Mouse (Mus musculus) adrenal gland, postnatal 36 days (tissue): ENCODE data around the gene Fdxr. TPM values are rescaled to one million over a fixed set of nuclear protein-coding genes. Genes with fewer than 3 reads are reported as not detected.

Source experiments
- DNase-seq, 2 experiments: peaks; one replicate each; pipeline ENCODE4 v3.0.0; 2021; ENCODE audit warnings: mixed read lengths in 1 of 2
- long read RNA-seq, 2 experiments: library from polyadenylated mRNA; stranded (forward); transcript quantifications; one replicate each; pipeline ENCODE4 v2.0.0; 2021; ENCODE audit warnings: borderline sequencing depth in 2 of 2
- total RNA-seq, 2 experiments: library from RNA; stranded (reverse); gene quantifications; 2 replicates each; pipeline ENCODE4 v1.2.3; 2021

Fdxr gene
- total RNA-seq, result 1,000 to 10,000 TPM; 1,168 to 1,492 TPM
- long read RNA-seq, experiment 1, transcript Fdxr-203 (2 exons, 544 nt), result minor isoform, 18 of 1,807 reads
- long read RNA-seq, experiment 1, transcript Fdxr-201 (12 exons, 1,948 nt), result major isoform, 1,325 of 1,807 reads
- long read RNA-seq, experiment 1, partial matches to known transcripts, result 202 of 1,807 reads
- long read RNA-seq, experiment 1, other reads (novel, unspliced or antisense), result 262 of 1,807 reads
- long read RNA-seq, experiment 2, transcript Fdxr-203 (2 exons, 544 nt), result minor isoform, 7 of 502 reads
- long read RNA-seq, experiment 2, transcript Fdxr-201 (12 exons, 1,948 nt), result major isoform, 359 of 502 reads
- long read RNA-seq, experiment 2, partial matches to known transcripts, result 56 of 502 reads
- long read RNA-seq, experiment 2, other reads (novel, unspliced or antisense), result 80 of 502 reads

DNA sequence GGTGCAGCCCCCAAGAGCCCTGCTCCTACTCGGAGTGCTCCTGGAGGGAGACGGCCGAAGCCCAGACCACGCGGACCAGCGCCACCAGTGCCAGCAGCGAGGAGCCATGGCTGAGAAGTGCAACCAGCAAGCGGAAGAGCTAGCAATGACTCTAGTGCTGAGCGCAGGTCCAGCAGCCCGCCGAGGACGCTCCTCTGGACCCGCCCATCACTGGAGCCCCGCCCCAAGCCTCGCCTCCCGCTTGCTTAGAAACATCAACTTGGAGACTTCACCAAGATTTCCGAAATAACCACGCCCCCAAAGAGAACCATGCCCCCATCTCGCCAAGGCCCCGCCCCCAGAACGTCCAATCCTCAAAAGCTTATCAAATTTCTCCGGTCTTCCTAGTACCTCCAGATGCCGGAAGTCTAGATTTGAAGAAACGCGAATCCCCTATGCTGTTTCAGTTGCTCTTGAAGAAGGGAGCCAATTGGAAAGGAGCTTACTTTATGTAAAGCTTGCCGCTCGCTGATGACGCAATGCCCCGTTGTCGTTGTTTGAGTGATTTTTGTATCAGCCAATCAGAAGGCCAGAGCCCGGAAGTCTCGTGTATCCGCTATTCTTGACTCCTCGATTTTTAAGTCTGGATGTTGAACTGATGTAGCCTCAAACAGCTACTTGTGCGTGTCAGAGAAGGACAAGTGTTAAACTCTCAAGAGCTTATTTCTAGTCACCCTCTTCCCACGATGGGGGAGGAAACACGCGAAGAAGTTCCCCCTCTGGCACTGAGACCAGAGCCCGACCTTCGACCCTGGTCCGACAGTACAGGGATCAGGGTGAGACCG lies at the start of gene Fdxr:
Gene Fdxr, minus strand, starts transcription at position 271 of the 824 bp plus-strand sequence.
- peak; percentile 98 to 99 for DNase-seq

GRCm38 (mm10) chr11:115323354-115323753 lies 46.5 kb upstream of the Fdxr start:
- no peak for DNase-seq

DNA sequence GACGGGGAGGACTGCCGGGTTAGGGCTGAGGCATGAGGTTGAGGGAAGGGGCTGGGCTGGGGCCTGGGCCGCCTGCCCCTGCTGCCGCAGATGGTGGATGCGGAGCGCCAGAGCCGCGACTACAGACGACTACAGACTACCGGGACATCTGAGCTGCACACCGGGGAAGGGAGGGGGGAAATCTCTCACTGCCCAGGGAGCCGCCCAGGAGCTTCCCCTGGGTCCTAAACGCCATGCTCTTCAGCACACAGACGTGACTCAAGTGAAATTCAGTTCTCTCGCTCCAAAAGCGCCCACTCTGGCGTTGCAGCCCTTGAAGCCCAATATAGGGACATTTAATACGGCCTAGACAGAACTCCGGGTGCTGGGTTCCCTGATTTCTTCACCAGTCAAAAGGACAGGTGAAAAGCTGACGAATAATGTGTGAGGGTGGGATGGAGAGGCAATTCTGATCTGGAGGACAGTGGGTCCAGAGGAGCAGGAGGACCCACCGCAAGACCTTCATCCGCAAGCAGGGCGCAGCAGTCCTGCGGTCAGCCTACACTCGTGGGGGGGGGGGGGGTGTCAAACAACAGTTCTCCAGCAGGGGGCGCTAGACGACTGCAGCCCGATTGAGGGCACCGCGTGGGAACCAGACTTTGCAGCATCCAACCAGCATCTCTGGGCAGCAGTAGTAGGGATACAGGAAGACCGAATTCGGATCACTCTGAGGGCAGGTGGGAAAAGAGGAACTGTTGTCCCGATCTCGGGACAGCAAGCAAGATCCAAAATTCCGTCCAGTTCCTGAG lies 45.2 kb upstream of the Fdxr start, which contains the start of gene Ush1g:
Gene Ush1g, minus strand, starts transcription at position 136 of the 788 bp plus-strand sequence.
- peak; percentile 70 to 80 for DNase-seq

DNA sequence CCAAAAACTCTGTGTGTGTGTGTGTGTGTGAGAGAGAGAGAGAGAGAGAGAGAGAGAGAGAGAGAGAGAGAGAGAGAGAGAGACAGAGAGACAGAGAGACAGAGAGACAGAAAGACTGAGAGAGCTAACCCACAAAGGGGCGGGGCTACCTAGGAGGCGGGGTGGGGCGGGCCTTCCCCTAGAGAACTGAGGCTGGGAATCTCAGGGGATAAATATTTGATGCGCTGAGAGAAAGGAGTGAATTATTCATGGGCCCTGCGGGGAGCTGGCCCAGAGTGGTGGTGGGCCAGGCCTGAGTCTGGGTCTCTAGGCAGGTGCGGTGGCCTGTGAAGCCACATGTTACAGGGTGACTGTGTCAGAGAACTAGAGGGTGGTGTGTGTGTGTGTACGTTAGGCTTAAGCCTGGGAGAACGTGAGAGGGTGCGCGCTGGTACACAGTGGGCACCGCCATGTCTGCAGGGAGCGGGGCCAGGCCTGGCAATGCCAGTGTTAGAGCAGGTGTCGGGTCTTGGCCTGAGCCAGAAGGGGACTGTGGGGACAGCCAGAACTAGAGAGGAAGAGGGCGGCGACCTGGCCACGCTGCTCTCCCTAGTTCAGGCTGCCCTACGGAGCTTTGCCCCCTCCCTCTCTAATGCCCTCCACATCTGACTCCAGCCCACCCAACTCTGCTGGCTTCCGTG lies 43.0 kb upstream of the Fdxr start:
- DNase-seq, result no peak

DNA sequence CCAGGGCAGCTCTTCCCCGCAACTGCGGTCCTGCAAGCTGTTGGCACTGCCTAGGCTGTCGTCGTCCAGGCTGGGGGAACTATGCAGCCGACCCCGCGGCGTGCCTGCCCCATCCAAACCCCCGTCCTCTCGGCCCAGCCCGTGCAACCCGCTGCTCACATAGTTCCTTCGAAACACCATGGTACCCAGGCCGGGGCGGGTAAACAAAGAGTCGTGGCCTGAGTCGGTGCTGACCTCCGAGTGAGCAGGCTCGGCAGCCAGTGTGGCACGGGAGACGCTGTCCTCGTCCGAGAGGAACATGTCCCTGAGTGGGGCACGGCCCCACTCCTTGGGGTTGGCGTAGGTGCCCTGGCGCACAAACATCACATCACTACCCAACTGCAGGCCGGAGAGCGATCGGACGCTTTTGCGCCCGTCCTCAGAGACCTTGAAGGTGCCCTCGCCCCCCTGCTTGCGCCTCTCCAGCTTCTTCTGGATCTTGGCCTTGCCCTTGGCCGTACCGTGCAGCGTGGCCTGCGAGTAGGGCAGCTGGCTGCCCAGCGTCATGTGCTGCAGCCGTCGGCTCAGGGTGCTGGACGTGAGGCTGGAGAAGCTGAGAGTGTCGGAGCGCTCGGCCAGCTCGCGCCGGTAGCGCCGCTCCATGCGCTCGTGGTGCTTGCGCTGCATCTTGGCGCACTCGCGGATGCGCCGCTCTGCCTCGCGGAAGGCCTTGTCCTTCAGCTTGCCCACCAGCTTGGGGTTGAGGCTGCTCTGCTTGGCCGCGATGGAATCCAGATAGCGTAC lies 41.6 kb upstream of the Fdxr start:
- DNase-seq, result no peak

DNA sequence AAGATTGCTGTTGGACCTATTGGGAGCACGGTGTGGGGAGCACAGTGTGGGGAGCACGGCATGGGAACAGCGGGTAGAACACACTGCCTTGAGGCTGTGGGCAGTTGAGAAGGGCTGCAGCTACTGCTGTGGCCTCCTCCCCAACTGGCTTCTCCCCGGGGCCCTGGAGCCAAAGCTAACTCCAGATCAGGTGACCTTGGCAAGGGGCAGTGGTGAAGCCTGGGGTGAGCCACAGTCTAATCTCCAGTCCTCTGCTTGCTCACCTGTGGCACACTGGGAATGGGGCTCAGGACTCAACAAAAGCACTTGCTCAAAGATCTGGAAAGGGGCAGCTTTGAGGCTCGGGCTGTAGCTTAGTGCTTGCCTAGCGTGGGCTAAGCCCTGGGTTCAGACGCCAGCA lies 40.4 kb upstream of the Fdxr start:
- DNase-seq, result no peak

DNA sequence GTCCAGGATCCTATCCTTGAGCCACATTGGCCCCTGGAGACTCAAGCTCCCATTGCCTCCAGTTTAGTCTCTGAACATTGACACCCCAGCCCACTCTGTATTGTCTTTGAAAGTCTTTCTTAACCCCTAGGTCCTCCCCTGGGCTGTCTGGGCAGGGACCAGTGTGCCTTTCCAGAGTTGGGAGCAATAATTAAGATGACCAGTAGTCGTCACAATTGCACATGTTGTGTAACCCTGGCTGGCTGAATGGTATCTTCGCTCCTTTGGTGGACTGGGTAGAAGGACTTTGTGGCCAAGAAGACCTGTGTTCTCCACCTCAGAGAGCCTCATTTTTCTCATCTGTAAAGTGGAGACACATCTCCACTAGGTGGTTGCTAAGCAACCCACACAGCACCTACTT lies 37.4 kb upstream of the Fdxr start:
- peak in 1 of 2 experiments; percentile 24 for DNase-seq

DNA sequence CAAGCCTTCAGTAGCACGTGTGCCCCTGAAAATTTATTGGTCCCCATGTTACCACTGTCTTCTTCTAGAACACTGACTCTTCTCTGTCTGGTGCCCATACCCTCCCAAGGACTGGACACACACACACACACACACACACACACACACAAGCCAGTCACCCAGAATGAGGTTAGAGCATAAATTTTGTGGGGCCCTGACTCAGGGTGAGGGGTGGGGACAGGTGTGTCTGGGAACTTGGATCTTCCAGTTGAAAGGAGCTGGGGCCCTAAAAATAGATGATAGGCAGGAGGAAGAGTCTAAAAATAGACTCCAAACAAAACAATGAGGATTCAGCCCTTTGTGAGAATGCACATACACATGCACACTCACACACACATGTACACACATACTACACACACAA lies 31.9 kb upstream of the Fdxr start:
- no peak for DNase-seq

DNA sequence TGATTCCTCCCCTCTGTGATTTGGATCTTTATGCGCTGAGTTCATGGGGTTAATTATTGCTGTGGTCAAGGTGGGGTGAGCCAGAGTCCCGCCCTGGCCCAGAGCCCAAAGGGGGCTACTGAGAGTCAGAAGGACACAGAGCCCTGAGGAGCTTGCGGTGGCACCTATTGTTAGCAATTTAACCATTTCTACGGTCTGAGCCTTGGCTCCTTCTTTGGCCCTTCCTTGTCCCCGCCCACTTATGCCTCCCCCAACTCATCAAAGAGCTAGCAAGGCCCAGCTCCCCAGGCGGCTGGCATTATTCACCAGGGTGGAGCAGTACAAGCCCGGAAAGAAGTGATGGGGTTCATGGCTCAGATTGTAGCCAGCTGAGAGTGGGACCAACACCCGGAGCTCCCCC lies 30.0 kb upstream of the Fdxr start, which contains the start of gene Otop2:
Gene Otop2, plus strand, starts transcription at position 301 of the 400 bp plus-strand sequence.
- no peak for DNase-seq

- peak in 1 of 2 experiments; percentile 40 for DNase-seq
Observed at GRCm38 (mm10) chr11:115303167-115303566, 26.3 kb upstream of the Fdxr start.

GRCm38 (mm10) chr11:115301351-115301750 lies 24.5 kb upstream of the Fdxr start:
- DNase-seq, result no peak

- no peak for DNase-seq
Observed at GRCm38 (mm10) chr11:115300745-115301144, 23.9 kb upstream of the Fdxr start.

DNA sequence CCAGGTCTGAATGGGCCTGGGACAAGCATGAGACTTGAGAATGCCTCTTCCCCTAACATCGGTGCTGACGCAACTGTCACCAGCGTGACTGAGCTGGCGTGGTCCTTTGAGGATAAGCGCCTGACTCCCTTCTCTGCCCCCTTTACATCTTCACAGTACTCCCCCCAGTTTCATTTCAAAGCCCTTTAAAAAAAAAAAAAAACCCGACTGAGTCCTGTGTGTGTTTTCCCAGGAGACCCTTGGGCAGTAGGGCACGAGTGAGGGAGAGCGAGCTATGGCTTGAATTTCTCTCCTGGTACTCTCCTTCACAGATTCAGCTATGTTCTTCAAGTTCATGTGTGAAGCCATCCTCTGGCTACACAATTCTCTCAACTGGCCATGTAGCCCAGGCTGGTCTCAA lies 21.3 kb upstream of the Fdxr start:
- no peak for DNase-seq

GRCm38 (mm10) chr11:115297214-115297826 lies 20.5 kb upstream of the Fdxr start, which contains the start of gene Fads6:
TSS of gene Fads6 (minus strand) at chr11:115297663.
- peak; percentile 89 to 92 for DNase-seq

DNA sequence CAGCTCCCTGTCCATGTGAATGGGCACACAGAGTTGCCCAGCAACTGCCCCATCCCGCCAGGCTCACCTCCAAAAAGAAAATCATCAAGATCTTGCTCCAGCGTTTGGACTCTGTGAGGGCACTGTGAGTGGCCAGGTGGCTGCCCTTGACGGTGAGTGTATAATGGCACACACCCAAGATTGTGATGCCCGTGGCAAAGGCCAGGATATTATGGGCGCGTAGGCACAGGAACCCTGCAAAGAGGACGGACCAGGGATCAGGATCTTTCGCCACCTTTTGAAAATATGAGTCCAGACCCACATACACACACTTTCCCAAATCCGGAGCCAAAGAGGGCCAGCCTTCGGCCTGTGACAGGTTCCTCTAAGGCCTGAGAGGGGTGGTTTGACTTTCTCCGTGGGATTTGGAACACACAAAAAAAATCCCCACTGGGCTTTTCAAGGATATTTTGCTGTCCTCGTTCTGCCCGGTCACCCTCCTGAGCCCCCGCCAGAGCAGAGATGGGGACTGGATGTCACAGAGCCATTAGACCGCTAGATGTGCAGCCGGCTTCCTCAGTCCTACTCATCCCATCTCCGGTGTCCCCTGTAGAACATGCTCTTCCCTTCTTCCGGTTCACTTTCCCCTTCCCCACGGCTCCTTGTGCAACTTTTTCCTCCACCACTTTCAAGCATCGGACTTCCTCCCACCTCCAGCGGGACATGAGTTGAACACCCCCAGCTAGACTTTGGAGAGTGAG lies 19.8 kb upstream of the Fdxr start:
- peak; percentile 61 to 62 for DNase-seq

GRCm38 (mm10) chr11:115295939-115296338 lies 19.1 kb upstream of the Fdxr start:
- no peak for DNase-seq

- DNase-seq, result peak; percentile 44 to 64
Observed at GRCm38 (mm10) chr11:115292631-115293375, 16.0 kb upstream of the Fdxr start.

DNA sequence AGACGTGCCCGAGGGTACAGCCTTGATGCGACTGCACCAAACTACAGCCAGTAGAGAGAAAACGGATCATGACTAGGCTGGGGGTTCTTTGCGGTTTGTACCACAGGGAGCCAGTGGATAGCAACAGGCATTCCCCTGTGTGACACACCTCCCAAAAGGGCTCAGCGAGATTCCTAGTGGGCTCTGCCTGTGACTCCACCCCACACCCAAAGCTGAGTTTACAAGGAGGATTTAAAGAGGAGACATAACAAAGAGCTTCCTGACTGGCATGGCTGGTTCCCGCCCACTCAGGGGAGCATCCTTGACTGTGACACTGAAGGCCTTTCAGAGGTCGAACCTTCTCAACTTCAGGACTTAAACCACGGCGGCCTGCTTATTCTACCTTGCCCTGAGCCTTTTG lies 14.7 kb upstream of the Fdxr start:
- DNase-seq, result no peak

GRCm38 (mm10) chr11:115290919-115291318 lies 14.1 kb upstream of the Fdxr start:
- DNase-seq, result peak; percentile 75 to 82
